ENCODE assay signal across 8 mouse cellular contexts in the genomic region with DNA sequence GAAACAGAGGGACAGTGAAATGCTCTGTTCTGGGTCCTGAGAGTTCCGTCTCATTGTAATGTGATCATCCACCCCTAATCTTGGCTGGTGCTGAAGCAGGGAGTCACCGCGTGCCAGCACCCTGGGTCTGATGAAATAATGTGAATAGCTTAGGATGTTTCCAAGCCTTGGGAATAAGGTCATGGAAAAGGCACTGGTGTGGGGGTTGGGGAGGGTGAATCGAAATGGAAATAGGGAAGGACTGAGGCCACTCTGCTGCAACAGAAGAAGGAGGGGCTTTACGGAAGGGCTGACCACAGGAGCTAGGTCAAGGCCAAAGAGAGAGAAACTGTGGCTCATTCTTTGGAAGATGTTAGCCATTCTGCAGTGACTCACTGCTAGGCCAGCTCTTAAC. TPM values are rescaled to one million over a fixed set of nuclear protein-coding genes. Genes with fewer than 3 reads are reported as not detected.
DNase-seq lines count a peak whose midpoint lies in the region; ATAC-seq and TF ChIP-seq lines count a peak whose summit lies in the region.
"Had no signal": no experiment of that assay in that cellular context is flagged by ENCODE, and none has a peak within 500 bp of the region (broad histone marks: within the 10 kb centered on the region; RNA-seq: fewer than 3 reads in every experiment).

No protein-coding gene starts in this region.

- no peak for ATAC-seq in midbrain, postnatal 0 days (ENCODE audit: low FRiP score)
- ATAC-seq in midbrain, embryonic 11.5 days (ENCODE audit: low FRiP score), result no peak
- ATAC-seq: forebrain, embryonic 14.5 days had no signal

- no peak overlapping the region for H3K4me3 ChIP-seq in midbrain, postnatal 0 days (ENCODE audit: low read depth, low read length)
- no peak overlapping the region for H3K4me3 ChIP-seq in midbrain, embryonic 11.5 days (ENCODE audit: low read depth, low read length)

- intact Hi-C loops in gastrocnemius, postnatal 36 days (cut with DNase I), result no loop called here

- no peaks in the 10 kb centered on the region for H3K36me3 ChIP-seq in midbrain, postnatal 0 days (ENCODE audit: insufficient read depth, low read length)
- no peaks in the 10 kb centered on the region for H3K36me3 ChIP-seq in midbrain, embryonic 11.5 days (ENCODE audit: control insufficient read depth, insufficient read depth, low read length)

- H3K4me2 ChIP-seq in midbrain, postnatal 0 days (ENCODE audit: low read depth, low read length, poor library complexity, severe bottlenecking), result no peak overlapping the region
- no peak overlapping the region for H3K4me2 ChIP-seq in midbrain, embryonic 11.5 days

- H3K27me3 ChIP-seq in midbrain, postnatal 0 days (ENCODE audit: insufficient read depth, low read length), result no peaks in the 10 kb centered on the region; the same call in 1 of the 2 replicates
- H3K27me3 ChIP-seq in midbrain, embryonic 11.5 days (ENCODE audit: control insufficient read depth, insufficient read depth, low read length), result no peaks in the 10 kb centered on the region

- no peaks in the 10 kb centered on the region for H3K9me3 ChIP-seq in midbrain, postnatal 0 days (ENCODE audit: low read length)
- H3K9me3 ChIP-seq in midbrain, embryonic 11.5 days (ENCODE audit: control insufficient read depth, low read length), result no peaks in the 10 kb centered on the region

- no peak overlapping the region for H3K27ac ChIP-seq in midbrain, postnatal 0 days (ENCODE audit: low read depth, low read length)
- H3K27ac ChIP-seq in midbrain, embryonic 11.5 days (ENCODE audit: low read depth, low read length), result no peak overlapping the region

- 66% methylated on average over 5 of the region's 5 CpGs for WGBS in midbrain, postnatal 0 days
- 59% methylated on average over 5 of the region's 5 CpGs for WGBS in midbrain, embryonic 11.5 days

- TF ChIP-seq CTCF in midbrain, postnatal 0 days (IDR thresholded peaks at IDR 0.05), result no peak

- no peaks in the 10 kb centered on the region for H3K4me1 ChIP-seq in midbrain, postnatal 0 days (ENCODE audit: insufficient read depth, low read length)
- no peaks in the 10 kb centered on the region for H3K4me1 ChIP-seq in midbrain, embryonic 11.5 days (ENCODE audit: control insufficient read depth, insufficient read depth, low read length)

- no peak overlapping the region for H3K9ac ChIP-seq in midbrain, postnatal 0 days (replicated peaks; ENCODE audit: low read length, poor library complexity, severe bottlenecking)
- H3K9ac ChIP-seq in midbrain, embryonic 11.5 days (ENCODE audit: low read length), result no peak overlapping the region

- DNase-seq in midbrain, postnatal 0 days (ENCODE audit: low spot score), result peak; percentile 29
- DNase-seq in midbrain, embryonic 11.5 days (ENCODE audit: low spot score, missing footprints), result no peak
- peak; percentile 77 for DNase-seq in adipocyte (ENCODE audit: low spot score)
- peak; percentile 59 to 72 for DNase-seq in gastrocnemius, postnatal 36 days
- peak; percentile 13 for DNase-seq in retina, embryonic 14.5 days (ENCODE audit: low spot score)
- DNase-seq in cerebellum, adult 11 months, result no peak
- DNase-seq in left cerebral cortex, adult 11 months (ENCODE audit: low spot score), result no peak

RNA-seq across cellular contexts. Expression of gene Tril, which starts 18.7 kb away (rescaled TPM):
- 48.4 and 55.6 TPM in 2 replicates for total RNA-seq in midbrain, postnatal 0 days (2014; rRNA removed)
- 25.9 and 26.7 TPM in 2 replicates for polyA plus RNA-seq in midbrain, postnatal 0 days (2015; fragmentation: Nextera tagmentation; extraction: Ambion mirVana)
- polyA plus RNA-seq in midbrain, embryonic 11.5 days (2014; fragmentation: Nextera tagmentation; extraction: Ambion mirVana), result 16.6 TPM in 2 replicates
- 1 to 10 TPM; 2.2 to 3.0 TPM for total RNA-seq in gastrocnemius, postnatal 36 days (2021)

Comparison
In these comparisons a context has a peak if more than half of its experiments do, and no peak if none do; other contexts are left out.
1. DNase-seq: peak in midbrain, postnatal 0 days (single experiment), adipocyte (single experiment), gastrocnemius, postnatal 36 days (2 of 2) and retina, embryonic 14.5 days (single experiment); none in midbrain, embryonic 11.5 days (single experiment), cerebellum, adult 11 months (single experiment) and left cerebral cortex, adult 11 months (single experiment).
2. RNA of gene Tril, which starts 18.7 kb away (total RNA-seq): 48.4 to 55.6 TPM in midbrain, postnatal 0 days; 2.2 to 3.0 TPM in gastrocnemius, postnatal 36 days; every median in the first group is over 10 times any median in the second.